Mouse (Mus musculus): Measurements from ENCODE around the gene Kif1b.
"Not testable (repeated sequence)": the region's sequence is repeated elsewhere in the genome, so short reads cannot be mapped to it uniquely, and the experiment has no call there.

The Kif1b gene

GRCm38 (mm10) chr4:149171581-149171981 lies 135.9 kb downstream of the Kif1b start:
- no peak for DNase-seq (ENCODE audit: low spot score in 2 of 2)

- no peak for DNase-seq (ENCODE audit: low spot score in 2 of 2)
Observed at GRCm38 (mm10) chr4:149170394-149170931, 137.0 kb downstream of the Kif1b start.

GRCm38 (mm10) chr4:149169926-149170325 lies 137.6 kb downstream of the Kif1b start:
- DNase-seq (ENCODE audit: low spot score in 2 of 2): not testable (repeated sequence)

GRCm38 (mm10) chr4:149168016-149168415 lies 139.5 kb downstream of the Kif1b start:
- DNase-seq (ENCODE audit: low spot score in 2 of 2): no peak

- DNase-seq (ENCODE audit: low spot score in 2 of 2): no peak
Observed at GRCm38 (mm10) chr4:149166957-149167611, 140.4 kb downstream of the Kif1b start.

- peak; percentile 95 to 96 for DNase-seq (ENCODE audit: low spot score in 2 of 2)
Observed at GRCm38 (mm10) chr4:149166215-149166946, 141.1 kb downstream of the Kif1b start, which contains the start of gene Pgd. Gene Pgd (minus strand): TSS chr4:149166771.

- DNase-seq (ENCODE audit: low spot score in 2 of 2): no peak
Observed at GRCm38 (mm10) chr4:149164150-149164549, 143.3 kb downstream of the Kif1b start.

- no peak for DNase-seq (ENCODE audit: low spot score in 2 of 2)
Observed at GRCm38 (mm10) chr4:149163196-149163595, 144.3 kb downstream of the Kif1b start.

- no peak for DNase-seq (ENCODE audit: low spot score in 2 of 2)
Observed at GRCm38 (mm10) chr4:149161166-149161565, 146.3 kb downstream of the Kif1b start.

- DNase-seq (ENCODE audit: low spot score in 2 of 2): no peak
Observed at GRCm38 (mm10) chr4:149159891-149160290, 147.6 kb downstream of the Kif1b start.

- DNase-seq (ENCODE audit: low spot score in 2 of 2): no peak
Observed at GRCm38 (mm10) chr4:149159203-149159602, 148.3 kb downstream of the Kif1b start.

GRCm38 (mm10) chr4:149157415-149157973 lies 150.0 kb downstream of the Kif1b start:
- DNase-seq (ENCODE audit: low spot score in 2 of 2): no peak

GRCm38 (mm10) chr4:149155711-149156110 lies 151.8 kb downstream of the Kif1b start:
- DNase-seq (ENCODE audit: low spot score in 2 of 2): no peak

GRCm38 (mm10) chr4:149154859-149155258 lies 152.6 kb downstream of the Kif1b start:
- no peak for DNase-seq (ENCODE audit: low spot score in 2 of 2)

GRCm38 (mm10) chr4:149150721-149151120 lies 156.8 kb downstream of the Kif1b start:
- DNase-seq (ENCODE audit: low spot score in 2 of 2): no peak

- no peak for DNase-seq (ENCODE audit: low spot score in 2 of 2)
Observed at GRCm38 (mm10) chr4:149150256-149150655, 157.2 kb downstream of the Kif1b start.

- DNase-seq (ENCODE audit: low spot score in 2 of 2): no peak
Observed at GRCm38 (mm10) chr4:149149611-149150010, 157.9 kb downstream of the Kif1b start.

GRCm38 (mm10) chr4:149149196-149149595 lies 158.3 kb downstream of the Kif1b start:
- DNase-seq (ENCODE audit: low spot score in 2 of 2): no peak

GRCm38 (mm10) chr4:149148084-149148483 lies 159.4 kb downstream of the Kif1b start:
- no peak for DNase-seq (ENCODE audit: low spot score in 2 of 2)

GRCm38 (mm10) chr4:149147528-149147927 lies 160.0 kb downstream of the Kif1b start:
- DNase-seq (ENCODE audit: low spot score in 2 of 2): no peak

GRCm38 (mm10) chr4:149145151-149145550 lies 162.3 kb downstream of the Kif1b start:
- DNase-seq (ENCODE audit: low spot score in 2 of 2): no peak

GRCm38 (mm10) chr4:149144459-149144858 lies 163.0 kb downstream of the Kif1b start:
- DNase-seq (ENCODE audit: low spot score in 2 of 2): peak; percentile 70 to 81

GRCm38 (mm10) chr4:149143594-149143993 lies 163.9 kb downstream of the Kif1b start:
- no peak for DNase-seq (ENCODE audit: low spot score in 2 of 2)

Data from cerebellum, postnatal 4 days (tissue).